Mouse (Mus musculus) heart, embryonic 14.5 days (tissue): ENCODE measurements around the gene Cebpzos. TPM values are rescaled to one million over a fixed set of nuclear protein-coding genes. Genes with fewer than 3 reads are reported as not detected.

Source experiments
- ATAC-seq: fragments of 200-750 bp; cut with Nextera tagmentation; 2 replicates; pipeline ENCODE4 v1.8.0; 2017; ENCODE audit warnings: low read depth, moderate TSS enrichment; ENCODE audit not compliant: insufficient number of reproducible peaks, insufficient read depth, low FRiP score
- H3K27ac ChIP-seq, 2 experiments: fragments of 200-500 bp in 1 of 2; fragments of 300-500 bp in 1 of 2; sonication (generic) in 1 of 2; replicated peaks in 1 of 2; 2 replicates each; pipeline ENCODE4 v1.5.1; 2012 to 2014; ENCODE audit warnings: low read depth in 2 of 2, low read length in 2 of 2, control low read depth in 1 of 2, mild to moderate bottlenecking in 1 of 2, mixed read lengths in 1 of 2; ENCODE audit not compliant: control insufficient read depth in 1 of 2, insufficient read depth in 1 of 2
- H3K27me3 ChIP-seq: fragments of 300-500 bp; sonication (generic); 2 replicates; pipeline ENCODE4 v1.6.1; 2014; ENCODE audit warnings: mild to moderate bottlenecking, low read length, control low read depth; ENCODE audit not compliant: control insufficient read depth, insufficient read depth
- H3K36me3 ChIP-seq: fragments of 300-500 bp; sonication (generic); 2 replicates; pipeline ENCODE4 v1.6.1; 2014; ENCODE audit warnings: mild to moderate bottlenecking, control low read depth, low read length, mixed read lengths; ENCODE audit not compliant: control insufficient read depth, insufficient read depth
- H3K4me1 ChIP-seq, 2 experiments: fragments of 200-500 bp in 1 of 2; fragments of 300-500 bp in 1 of 2; sonication (generic) in 1 of 2; 2 replicates each; pipeline ENCODE4 v1.6.1; 2012 to 2014; ENCODE audit warnings: low read length in 2 of 2, control low read depth in 1 of 2, mixed read lengths in 1 of 2; ENCODE audit not compliant: control insufficient read depth in 2 of 2, insufficient read depth in 2 of 2
- H3K4me2 ChIP-seq: fragments of 300-500 bp; sonication (generic); 2 replicates; pipeline ENCODE4 v1.6.1; 2014; ENCODE audit warnings: mild to moderate bottlenecking, low read length
- H3K4me3 ChIP-seq, 2 experiments: fragments of 200-500 bp in 1 of 2; fragments of 300-500 bp in 1 of 2; sonication (generic) in 1 of 2; 2 replicates each; pipeline ENCODE4 v1.5.1; 2012 to 2014; ENCODE audit warnings: low read length in 2 of 2, mild to moderate bottlenecking in 2 of 2, control low read depth in 1 of 2, low read depth in 1 of 2, moderate library complexity in 1 of 2; ENCODE audit not compliant: control insufficient read depth in 1 of 2, insufficient read depth in 1 of 2
- H3K9ac ChIP-seq: fragments of 300-500 bp; sonication (generic); 2 replicates; pipeline ENCODE4 v1.6.1; 2014; ENCODE audit warnings: mild to moderate bottlenecking, low read length
- H3K9me3 ChIP-seq: fragments of 300-500 bp; sonication (generic); 2 replicates; pipeline ENCODE4 v1.6.1; 2016; ENCODE audit warnings: low read length, control low read depth; ENCODE audit not compliant: control insufficient read depth
- WGBS: fragments of 180-500 bp; shearing (Covaris S2); extraction: QIAGEN DNeasy Blood & Tissue Kit; methylation state at CpG from one replicate; pipeline ENCODE4 v1.1.7; 2014; 5-methylcytosine and 5-hydroxymethylcytosine counted together
- polyA plus RNA-seq: library from polyadenylated mRNA; unstranded; fragments of >200 nt; fragmentation: Nextera tagmentation; extraction: Ambion mirVana; gene quantifications from 2 replicates; pipeline ENCODE4 v1.2.1, GENCODE M21; 2014

Gene Cebpzos
- polyA plus RNA-seq, 1 experiment from 2014 or later, result 101 TPM

- Histone ChIP-seq H3K9ac (no peak overlapping the region), H3K4me1 (peaks cover 3 to 14% of the 10 kb centered on the region in 2 experiments; a peak in 3 of 4 replicates), H3K4me3 (no peak overlapping the region), H3K9me3 (no peaks in the 10 kb centered on the region), H3K27me3 (no peaks in the 10 kb centered on the region), H3K36me3 (peaks cover 50% of the 10 kb centered on the region), H3K27ac (no peak overlapping the region), H3K4me2 (no peak overlapping the region)
- ATAC-seq, result no peak
- WGBS, result 91% methylated on average over 4 of the region's 4 CpGs
These were observed 22.6 kb downstream of the Cebpzos start for GRCm38 (mm10) chr17:78938927-78939326.

- Histone ChIP-seq H3K27ac (no peak overlapping the region), H3K27me3 (no peaks in the 10 kb centered on the region), H3K4me2 (no peak overlapping the region), H3K4me3 (no peak overlapping the region), H3K36me3 (peaks cover 60% of the 10 kb centered on the region), H3K9ac (no peak overlapping the region), H3K9me3 (no peaks in the 10 kb centered on the region), H3K4me1 (peaks cover under 1 to 5% of the 10 kb centered on the region in 2 experiments; a peak in 2 of 4 replicates)
- 57% methylated on average over 11 of the region's 11 CpGs for WGBS
- ATAC-seq, result no peak
These were observed 26.3 kb downstream of the Cebpzos start for GRCm38 (mm10) chr17:78942579-78942978.

- no peaks in the 10 kb centered on the region for H3K4me1 ChIP-seq
- H3K9ac ChIP-seq, result no peak overlapping the region
- no peak for ATAC-seq
- no peaks in the 10 kb centered on the region for H3K27me3 ChIP-seq
- H3K4me2 ChIP-seq, result no peak overlapping the region
- no peaks in the 10 kb centered on the region for H3K9me3 ChIP-seq
- no peak overlapping the region for H3K27ac ChIP-seq
- H3K36me3 ChIP-seq, result peaks cover 93% of the 10 kb centered on the region
- H3K4me3 ChIP-seq, result no peak overlapping the region
- WGBS, result 73% methylated on average over 5 of the region's 5 CpGs
These were observed 34.9 kb downstream of the Cebpzos start for GRCm38 (mm10) chr17:78951225-78951624.

GRCm38 (mm10) chr17:78952070-78952469 is 35.8 kb downstream of the Cebpzos start:
- Histone ChIP-seq H3K4me2 (no peak overlapping the region), H3K4me1 (no peaks in the 10 kb centered on the region), H3K9ac (no peak overlapping the region), H3K4me3 (no peak overlapping the region), H3K27ac (no peak overlapping the region), H3K9me3 (no peaks in the 10 kb centered on the region), H3K27me3 (no peaks in the 10 kb centered on the region), H3K36me3 (peaks cover 93% of the 10 kb centered on the region)
- WGBS, result 89% methylated on average over 5 of the region's 5 CpGs
- no peak for ATAC-seq

- Histone ChIP-seq H3K4me2 (no peak overlapping the region), H3K36me3 (peaks cover 95% of the 10 kb centered on the region), H3K27me3 (no peaks in the 10 kb centered on the region), H3K4me3 (no peak overlapping the region), H3K9me3 (no peaks in the 10 kb centered on the region), H3K27ac (no peak overlapping the region), H3K9ac (no peak overlapping the region), H3K4me1 (no peaks in the 10 kb centered on the region)
- no peak for ATAC-seq
- WGBS, result 82% methylated on average over 8 of the region's 8 CpGs
These were observed 36.9 kb downstream of the Cebpzos start for GRCm38 (mm10) chr17:78953240-78953639.

GRCm38 (mm10) chr17:78959473-78959872 is 43.2 kb downstream of the Cebpzos start:
- Histone ChIP-seq H3K27me3 (no peaks in the 10 kb centered on the region), H3K4me3 (no peak overlapping the region), H3K9me3 (no peaks in the 10 kb centered on the region), H3K9ac (no peak overlapping the region), H3K4me2 (no peak overlapping the region), H3K4me1 (no peaks in the 10 kb centered on the region), H3K36me3 (peaks cover 92% of the 10 kb centered on the region), H3K27ac (no peak overlapping the region)
- no peak for ATAC-seq
- 72% methylated on average over 6 of the region's 6 CpGs for WGBS

GRCm38 (mm10) chr17:78964387-78964786 is 48.1 kb downstream of the Cebpzos start:
- Histone ChIP-seq H3K9me3 (no peaks in the 10 kb centered on the region), H3K4me3 (no peak overlapping the region), H3K4me2 (no peak overlapping the region), H3K27me3 (no peaks in the 10 kb centered on the region), H3K9ac (no peak overlapping the region), H3K4me1 (no peaks in the 10 kb centered on the region), H3K27ac (no peak overlapping the region), H3K36me3 (peaks cover 78% of the 10 kb centered on the region)
- ATAC-seq, result no peak
- 88% methylated on average over 1 of the region's 1 CpGs for WGBS

GRCm38 (mm10) chr17:78966092-78966883 is 50.0 kb downstream of the Cebpzos start:
- Histone ChIP-seq H3K27me3 (no peaks in the 10 kb centered on the region), H3K9me3 (no peaks in the 10 kb centered on the region), H3K4me2 (no peak overlapping the region), H3K27ac (no peak overlapping the region), H3K4me1 (no peaks in the 10 kb centered on the region), H3K4me3 (no peak overlapping the region), H3K36me3 (peaks cover 76% of the 10 kb centered on the region), H3K9ac (no peak overlapping the region)
- no peak for ATAC-seq
- WGBS, result 80% methylated on average over 11 of the region's 11 CpGs
